Mouse (Mus musculus) cerebellum, adult 2 months (tissue): Measurements from ENCODE around the gene Iqsec1. TPM values are rescaled to one million over a fixed set of nuclear protein-coding genes. Genes with fewer than 3 reads are reported as not detected.
A peak's percentile ranks its signal among the peaks of the same experiment; 100 is the strongest.

Experiments
- DNase-seq, 2 experiments: peaks; one replicate each; pipeline ENCODE4 v3.0.0; 2021
- H3K27ac ChIP-seq: fragments of 200-500 bp; 2 replicates; pipeline ENCODE4 v1.5.1; 2012; ENCODE audit warnings: low read length, control low read depth, inconsistent platforms; ENCODE audit not compliant: insufficient read depth
- H3K27me3 ChIP-seq: fragments of 200-500 bp; 2 replicates; pipeline ENCODE4 v1.6.1; 2012; ENCODE audit warnings: inconsistent platforms, mild to moderate bottlenecking, low read length, moderate library complexity; ENCODE audit not compliant: control insufficient read depth, insufficient read depth
- H3K4me1 ChIP-seq: fragments of 200-500 bp; 2 replicates; pipeline ENCODE4 v1.6.1; 2011; ENCODE audit warnings: low read length; ENCODE audit not compliant: control insufficient read depth, insufficient read depth
- H3K4me3 ChIP-seq: fragments of 200-500 bp; replicated peaks from 2 replicates; pipeline ENCODE3; 2011; ENCODE audit warnings: mild to moderate bottlenecking, low read depth, low read length, control low read depth; ENCODE audit not compliant: insufficient read depth
- CTCF ChIP-seq: fragments of 200-500 bp; IDR thresholded peaks from 2 replicates; pipeline ENCODE4 v1.5.1; 2011; ENCODE audit warnings: low read depth, mild to moderate bottlenecking, control low read depth, low read length, moderate library complexity, borderline replicate concordance; ENCODE audit not compliant: insufficient read depth
- POLR2A ChIP-seq: fragments of 200-500 bp; IDR thresholded peaks from 2 replicates; pipeline ENCODE4 v1.6.1; 2011; ENCODE audit warnings: low read length, control low read depth, borderline replicate concordance; ENCODE audit not compliant: insufficient read depth
- WGBS: fragments of 180-500 bp; shearing (Covaris S2); methylation state at CpG from one replicate; pipeline ENCODE4 v1.1.7; 2018; 5-methylcytosine and 5-hydroxymethylcytosine counted together
- polyA plus RNA-seq: library from polyadenylated mRNA; depleted of rRNA; stranded (reverse); fragments of >200 nt; gene quantifications from 2 replicates; pipeline ENCODE4 v1.2.3, GENCODE M21; 2012

Iqsec1 gene
- polyA plus RNA-seq, 1 experiment: 249 TPM

GRCm38 (mm10) chr6:90627556-90627955 is 360.9 kb downstream of the Iqsec1 start:
- H3K27me3 ChIP-seq: no peaks in the 10 kb centered on the region
- TF ChIP-seq POLR2A (no peak), CTCF (no peak)
- no peaks in the 10 kb centered on the region for H3K4me1 ChIP-seq
- DNase-seq: no peak
- H3K27ac ChIP-seq: no peak overlapping the region
- H3K4me3 ChIP-seq: no peak overlapping the region
- WGBS: 95% methylated on average over 4 of the region's 4 CpGs

DNA sequence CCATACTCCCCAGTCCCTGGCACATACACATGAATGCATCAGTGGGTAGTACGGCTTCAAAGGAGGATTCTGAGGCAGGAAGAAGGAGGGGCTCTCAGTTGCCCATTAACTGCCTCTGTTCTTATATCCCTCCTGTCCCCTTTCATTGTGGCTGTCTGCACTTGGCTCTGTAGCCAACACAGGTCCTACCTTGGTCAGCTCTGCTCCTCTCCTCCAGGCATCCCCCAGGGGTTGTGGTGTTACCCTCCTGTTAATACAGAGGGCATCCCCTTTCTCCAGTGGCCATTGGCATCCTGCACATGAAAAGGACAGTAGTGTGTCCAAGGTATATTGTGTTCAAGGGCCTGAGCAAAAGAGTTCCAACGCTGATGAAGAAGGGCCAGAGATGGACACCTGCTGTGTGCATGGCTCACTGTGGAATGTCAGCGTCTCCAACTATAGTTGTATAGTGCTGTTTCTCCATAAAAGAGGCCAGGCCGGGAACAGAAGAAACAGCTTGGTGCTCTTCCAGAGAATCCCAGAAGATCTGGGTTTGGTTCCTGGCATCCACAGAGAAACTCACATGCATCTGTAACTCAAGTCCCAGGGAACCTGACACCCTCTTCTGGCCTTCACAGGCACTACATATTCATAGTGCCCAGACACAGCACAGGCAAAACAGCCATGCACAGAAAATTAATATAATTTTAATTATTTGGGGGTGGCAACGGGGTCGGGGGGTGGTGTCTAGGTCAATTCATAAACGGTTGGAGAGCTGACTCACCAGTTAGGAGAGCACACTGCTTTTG is 363.1 kb downstream of the Iqsec1 start:
- Histone ChIP-seq H3K27me3 (no peaks in the 10 kb centered on the region), H3K27ac (no peak overlapping the region), H3K4me1 (peaks cover 6% of the 10 kb centered on the region), H3K4me3 (no peak overlapping the region)
- TF ChIP-seq CTCF: no peak
- DNase-seq: no peak
- whole genome bisulfite sequencing: 70% methylated on average over 7 of the region's 7 CpGs

DNA sequence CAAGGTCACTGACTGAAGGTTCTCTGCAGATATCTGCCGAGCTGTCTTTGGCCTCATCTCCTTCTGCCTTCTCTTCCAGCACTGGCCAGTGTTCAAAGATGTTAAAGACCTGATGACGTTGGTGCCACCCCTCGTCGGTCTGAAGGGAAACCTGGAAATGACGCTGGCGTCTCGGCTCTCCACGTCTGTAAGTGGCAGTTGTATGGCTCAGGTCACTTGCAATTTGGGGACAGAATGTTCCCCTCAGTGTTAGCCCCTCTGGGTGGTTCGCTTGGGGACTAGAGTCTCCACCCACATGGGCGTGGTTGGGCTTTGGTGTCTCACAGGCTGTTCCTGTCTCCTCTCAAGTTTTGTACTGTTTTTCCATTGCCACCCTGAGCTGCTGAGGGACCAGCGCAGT is 363.8 kb downstream of the Iqsec1 start:
- TF ChIP-seq POLR2A (no peak), CTCF (no peak)
- Histone ChIP-seq H3K4me3 (no peak overlapping the region), H3K27me3 (no peaks in the 10 kb centered on the region), H3K27ac (no peak overlapping the region), H3K4me1 (peaks cover 6% of the 10 kb centered on the region)
- DNase-seq: no peak
- 52% methylated on average over 11 of the region's 11 CpGs for WGBS

GRCm38 (mm10) chr6:90624184-90624583 is 364.3 kb downstream of the Iqsec1 start:
- DNase-seq: peak in 1 of 2 experiments; percentile 38
- no peaks in the 10 kb centered on the region for H3K27me3 ChIP-seq
- TF ChIP-seq POLR2A (no peak), CTCF (no peak)
- 71% methylated on average over 6 of the region's 6 CpGs for WGBS
- H3K4me3 ChIP-seq: no peak overlapping the region
- peaks cover 10% of the 10 kb centered on the region for H3K4me1 ChIP-seq
- H3K27ac ChIP-seq: no peak overlapping the region

GRCm38 (mm10) chr6:90623456-90623836 is 365.0 kb downstream of the Iqsec1 start:
- Histone ChIP-seq H3K27me3 (no peaks in the 10 kb centered on the region), H3K4me3 (no peak overlapping the region), H3K27ac (no peak overlapping the region), H3K4me1 (peaks cover 14% of the 10 kb centered on the region)
- 81% methylated on average over 5 of the region's 5 CpGs for WGBS
- no peak for TF ChIP-seq CTCF
- no peak for TF ChIP-seq POLR2A
- no peak for DNase-seq

- H3K4me3 ChIP-seq: no peak overlapping the region
- H3K27me3 ChIP-seq: no peaks in the 10 kb centered on the region
- WGBS: 50% methylated on average over 11 of the region's 11 CpGs
- no peak for TF ChIP-seq CTCF
- TF ChIP-seq POLR2A: no peak
- H3K4me1 ChIP-seq: peaks cover 14% of the 10 kb centered on the region
- peak in 1 of 2 experiments; percentile 25 for DNase-seq
- no peak overlapping the region for H3K27ac ChIP-seq
Observed at GRCm38 (mm10) chr6:90622758-90623455, 365.6 kb downstream of the Iqsec1 start.

GRCm38 (mm10) chr6:90621584-90621890 is 366.9 kb downstream of the Iqsec1 start:
- Histone ChIP-seq H3K27ac (no peak overlapping the region), H3K4me3 (no peak overlapping the region), H3K4me1 (peaks cover 14% of the 10 kb centered on the region), H3K27me3 (no peaks in the 10 kb centered on the region)
- DNase-seq: no peak
- 87% methylated on average over 6 of the region's 6 CpGs for WGBS
- no peak for TF ChIP-seq POLR2A
- no peak for TF ChIP-seq CTCF
